In genomic region chr2:6413723-6414122, GRCm38 (mm10) we compare ENCODE assay signal across 19 mouse cellular contexts.
"Had no signal": no experiment of that assay in that cellular context is flagged by ENCODE, and none has a peak within 500 bp of the region (broad histone marks: within the 10 kb centered on the region; RNA-seq: fewer than 3 reads in every experiment).

No protein-coding gene starts in this region.

- H3K9me3 ChIP-seq: midbrain, embryonic 10.5 days; midbrain, embryonic 12.5 days; neural tube, embryonic 13.5 days; neural tube, embryonic 15.5 days had no signal

- H3K36me3 ChIP-seq: neural tube, embryonic 15.5 days had no signal

- H3K4me2 ChIP-seq: lung, embryonic 14.5 days; midbrain, embryonic 12.5 days; neural tube, embryonic 13.5 days; neural tube, embryonic 15.5 days had no signal

- DNase-seq: lung, adult 18-20 months; lung, embryonic 14.5 days; lung, postnatal 14 days; lung, postnatal 4 days; midbrain, embryonic 14.5 days; retina, postnatal 1 day; right cerebral cortex, adult 18-20 months; right cerebral cortex, postnatal 25 days; right cerebral cortex, postnatal 4 days; spleen, adult 18-20 months; thymus, adult 18-20 months; thymus, postnatal 14 days; thymus, postnatal 36 days had no signal

- H3K4me3 ChIP-seq: midbrain, embryonic 10.5 days; midbrain, embryonic 12.5 days; myocyte; neural tube, embryonic 13.5 days; neural tube, embryonic 15.5 days had no signal

- H3K9ac ChIP-seq: lung, embryonic 14.5 days; midbrain, embryonic 12.5 days; neural tube, embryonic 13.5 days; neural tube, embryonic 15.5 days had no signal

- H3K27me3 ChIP-seq: midbrain, embryonic 12.5 days; neural tube, embryonic 13.5 days; neural tube, embryonic 15.5 days had no signal

- ATAC-seq: midbrain, embryonic 16.5 days had no signal

- H3K4me1 ChIP-seq: midbrain, embryonic 10.5 days had no signal

- H3K27ac ChIP-seq: midbrain, embryonic 10.5 days; midbrain, embryonic 12.5 days; neural tube, embryonic 13.5 days; neural tube, embryonic 15.5 days had no signal
